Mouse (Mus musculus): ENCODE data around the gene Nipbl.

DNA sequence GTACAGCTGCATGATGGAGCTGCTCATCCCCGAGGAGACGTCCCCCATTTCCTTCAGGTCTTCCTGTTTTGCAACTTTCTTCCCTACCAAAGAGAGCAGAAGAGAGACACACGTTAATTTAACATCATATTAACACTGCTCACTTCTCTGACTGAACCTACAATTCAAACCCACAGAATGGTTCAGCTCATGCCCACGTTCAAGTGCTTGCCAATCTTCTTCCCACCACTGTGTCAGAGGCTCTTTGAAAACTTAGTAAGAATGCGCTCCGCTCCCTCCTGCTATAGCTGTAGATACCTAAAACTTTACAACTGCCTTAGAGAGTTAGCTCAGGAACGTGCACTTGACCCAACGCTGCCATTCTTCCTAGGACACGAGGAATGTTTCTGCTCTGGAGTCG lies 141.3 kb downstream of the Nipbl start:
- TF ChIP-seq CTCF (conservative IDR thresholded peaks at IDR 0.05; ENCODE audit: low read length) (no peak), NANOG (IDR thresholded peaks at IDR 0.05; ENCODE audit: borderline replicate concordance, low read length) (no peak), POU5F1 (IDR thresholded peaks at IDR 0.05; ENCODE audit: borderline replicate concordance, low read length) (no peak)
